Mouse (Mus musculus) WW6 (cell line): Measurements from ENCODE around the gene Vpreb2.
"Not testable (repeated sequence)": the region's sequence is repeated elsewhere in the genome, so short reads cannot be mapped to it uniquely, and the experiment has no call there.

Experiments used
- DNase-seq: peaks from one replicate; pipeline ENCODE4 v3.0.0-alpha.2; 2013; ENCODE audit warnings: low read depth, low spot score

The Vpreb2 gene

DNA sequence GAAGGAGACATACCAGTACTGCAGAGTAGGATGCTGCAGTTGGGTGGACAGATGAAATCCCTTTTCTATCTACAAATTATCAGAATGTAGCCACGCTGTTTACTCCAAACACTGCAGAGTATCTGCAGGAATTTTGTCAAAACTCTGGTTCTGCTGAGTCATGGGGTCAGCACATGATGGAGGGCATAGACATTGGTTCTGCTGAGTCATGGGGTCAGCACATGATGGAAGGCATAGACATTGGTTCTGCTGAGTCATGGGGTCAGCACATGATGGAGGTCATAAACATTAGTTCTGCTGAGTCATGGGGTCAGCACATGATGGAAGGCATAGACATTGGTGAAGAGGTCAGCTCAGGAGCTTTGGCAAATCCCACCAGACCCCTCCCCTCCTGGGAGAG is 7.5 kb downstream of the Vpreb2 start:
- DNase-seq, result no peak

DNA sequence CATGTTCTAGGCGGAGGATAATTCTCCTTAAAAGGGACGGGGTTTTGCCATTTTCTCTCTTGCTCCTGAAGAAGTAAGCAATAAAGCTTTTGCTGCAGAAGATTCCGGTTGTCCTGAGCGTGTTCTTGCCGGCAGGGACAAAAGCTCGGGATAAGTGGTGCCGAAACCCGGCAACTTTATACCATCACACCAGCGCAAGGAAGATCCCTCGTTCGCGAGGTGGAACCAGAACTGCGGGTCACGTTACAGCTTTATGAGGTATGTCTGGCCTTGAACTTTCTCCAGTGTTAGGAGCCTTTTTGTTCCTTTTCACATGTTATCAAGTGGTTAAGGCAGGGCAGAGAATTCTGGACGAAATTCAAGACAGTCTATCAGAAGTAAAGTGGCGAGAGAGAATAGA is 12.1 kb downstream of the Vpreb2 start:
- DNase-seq, result not testable (repeated sequence)

DNA sequence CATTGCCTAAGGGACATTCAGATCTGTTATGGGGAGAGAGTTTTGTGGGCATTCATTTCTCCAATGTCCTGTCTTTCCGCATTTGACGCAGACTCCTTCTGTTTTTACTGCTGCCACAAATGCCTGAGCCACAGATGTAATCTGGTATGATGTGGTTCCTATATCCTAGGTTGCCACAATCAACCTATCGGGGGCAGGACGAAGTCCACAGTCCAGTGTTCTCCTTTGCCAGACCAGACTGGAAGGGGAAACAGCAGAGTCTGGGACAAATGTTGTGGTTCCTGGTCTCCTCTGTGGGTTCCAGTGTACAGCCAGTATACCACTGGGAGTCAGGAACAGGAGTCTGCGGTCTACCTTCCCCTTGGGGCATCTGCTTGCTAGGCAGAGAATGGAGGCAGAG is 19.4 kb downstream of the Vpreb2 start:
- no peak for DNase-seq

DNA sequence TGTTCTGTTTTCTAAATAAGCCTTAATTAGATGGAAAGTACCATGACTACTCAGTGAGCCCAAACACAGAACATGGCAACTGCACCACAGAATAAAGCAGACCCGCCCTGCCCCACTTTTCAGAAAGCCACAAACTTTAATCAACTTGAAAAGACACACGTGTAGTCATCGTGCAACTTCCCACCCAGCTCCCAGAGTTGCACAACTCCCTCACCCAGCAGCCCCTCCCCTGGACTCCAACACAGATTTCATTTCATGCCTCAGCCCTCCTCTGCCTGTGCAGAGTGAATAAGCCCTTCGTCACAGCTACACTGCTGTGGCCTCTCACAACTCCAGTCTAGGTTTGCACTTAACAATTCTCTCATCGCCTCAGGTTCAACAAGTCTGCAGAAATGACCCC is 24.4 kb downstream of the Vpreb2 start:
- DNase-seq, result no peak

DNA sequence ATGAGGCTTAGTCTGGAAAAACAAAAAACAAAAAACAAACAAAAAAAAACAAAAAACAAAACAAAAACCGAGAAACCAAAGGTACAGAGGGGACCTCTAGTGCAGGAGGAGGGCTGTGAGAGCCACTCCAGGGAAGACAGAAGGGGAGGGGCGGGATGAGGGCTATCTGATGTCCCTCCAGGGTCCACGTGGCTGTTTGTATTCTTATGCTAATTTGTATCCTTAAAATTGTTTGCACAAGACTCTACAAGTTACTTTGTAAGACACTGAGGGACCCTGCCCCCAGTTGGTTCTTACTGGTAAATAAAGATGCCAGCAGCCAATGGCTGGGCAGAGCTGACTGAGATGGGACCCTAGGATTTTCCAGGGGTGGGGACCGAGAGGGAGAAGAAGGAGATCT is 26.9 kb downstream of the Vpreb2 start:
- no peak for DNase-seq

DNA sequence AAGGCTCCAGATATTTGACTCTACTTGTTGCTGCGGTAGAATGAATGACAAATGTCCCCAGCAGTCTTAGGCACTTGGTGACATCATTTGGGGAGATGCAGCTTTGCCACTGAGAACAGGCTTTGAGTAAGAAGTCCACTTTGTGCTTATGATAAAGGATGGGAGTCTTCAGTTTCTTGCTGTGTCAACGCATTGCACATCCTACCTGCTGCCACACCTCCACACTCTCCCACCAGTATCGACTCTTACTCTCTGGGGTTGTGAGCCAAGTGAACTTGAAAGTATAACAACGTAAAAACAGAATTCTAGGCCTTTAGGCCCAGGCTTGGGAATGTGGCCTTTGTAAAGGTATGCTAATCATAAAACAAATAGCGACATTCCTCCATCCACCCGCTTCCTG is 30.9 kb downstream of the Vpreb2 start:
- DNase-seq, result no peak

DNA sequence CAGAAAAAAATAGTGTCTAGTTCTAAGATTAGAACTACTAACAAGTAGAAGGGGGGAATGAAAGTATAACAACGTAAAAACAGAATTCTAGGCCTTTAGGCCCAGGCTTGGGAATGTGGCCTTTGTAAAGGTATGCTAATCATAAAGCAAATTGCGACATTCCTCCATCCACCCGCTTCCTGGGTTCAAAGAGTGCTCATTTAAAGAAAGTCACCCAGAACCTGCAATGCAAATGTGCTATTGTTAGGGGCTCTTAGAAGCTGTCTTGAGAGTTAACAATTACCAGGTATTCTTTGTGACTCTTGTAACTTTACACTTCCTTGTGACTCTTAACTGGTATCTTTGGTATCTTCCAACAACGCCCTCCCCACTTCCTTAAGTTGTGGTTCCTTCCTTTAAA is 36.3 kb downstream of the Vpreb2 start:
- DNase-seq, result not testable (repeated sequence)

DNA sequence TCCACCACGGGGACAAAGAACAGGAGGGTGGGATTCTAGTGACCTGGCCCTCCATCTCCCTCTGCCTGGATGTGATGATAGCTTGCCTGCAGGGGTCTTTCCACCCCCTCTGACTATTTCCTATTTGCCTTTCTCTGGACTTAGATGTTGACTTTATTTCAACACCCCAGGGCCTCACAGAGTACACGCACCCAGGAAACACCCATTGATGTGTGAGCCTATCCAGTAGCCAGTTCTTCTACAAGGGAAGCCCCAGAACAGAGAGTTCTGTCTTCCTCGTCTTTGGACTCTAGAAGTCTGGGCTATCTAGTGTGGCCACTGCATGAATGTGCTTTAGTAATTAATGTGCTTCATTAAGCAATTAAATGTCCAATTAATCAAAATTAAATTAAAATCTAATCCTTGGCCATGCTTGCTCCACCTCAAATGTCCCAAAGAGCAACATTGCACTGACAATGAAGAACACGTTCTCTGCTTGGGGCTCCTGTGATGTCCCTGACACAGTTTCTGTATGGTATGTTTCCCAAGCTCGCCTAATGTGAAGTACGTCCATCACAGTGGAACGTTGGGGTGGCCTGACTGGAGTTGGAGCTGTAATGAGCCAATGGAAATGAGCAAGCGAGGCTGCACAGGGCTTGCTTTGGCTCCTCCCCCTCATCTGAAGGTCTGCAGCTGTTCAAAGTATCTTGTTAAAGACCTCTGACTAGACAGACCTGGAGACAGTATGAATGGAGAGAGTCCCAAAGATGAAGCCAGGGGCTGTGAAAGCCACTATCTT is 42.7 kb downstream of the Vpreb2 start:
- DNase-seq, result no peak

DNA sequence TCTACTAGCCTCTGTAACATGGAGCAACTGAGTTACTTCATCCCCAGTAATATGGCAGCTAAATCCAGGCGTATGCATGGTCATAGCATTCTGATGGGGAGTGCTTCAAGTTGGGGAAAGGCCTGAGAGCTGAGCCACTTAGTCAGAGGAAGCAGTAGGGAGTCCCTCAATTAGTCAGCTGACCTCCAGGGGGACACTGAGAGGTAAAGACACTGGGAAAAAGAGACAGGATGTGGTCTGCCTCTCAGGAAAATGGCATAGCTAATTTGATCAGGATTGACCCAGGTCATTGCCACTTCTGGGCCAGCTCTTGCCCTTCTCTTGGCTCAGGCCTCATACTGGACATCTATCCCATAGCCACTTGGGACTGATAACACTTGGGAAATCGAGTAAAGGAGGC is 47.1 kb downstream of the Vpreb2 start:
- DNase-seq, result no peak
